Mouse (Mus musculus) heart, postnatal 4 days (tissue): ENCODE data around the gene Tap1. TPM values are rescaled to one million over a fixed set of nuclear protein-coding genes. Genes with fewer than 3 reads are reported as not detected.

Experiments used
- DNase-seq: peaks from one replicate; pipeline ENCODE4 v3.0.0; 2021
- total RNA-seq, 2 experiments: library from RNA; stranded (reverse); gene quantifications; 2 replicates each; pipeline ENCODE4 v1.2.3; 2021

Gene Tap1
- total RNA-seq, 2 experiments from 2014 or later: 4.8 to 5.4 TPM

DNA sequence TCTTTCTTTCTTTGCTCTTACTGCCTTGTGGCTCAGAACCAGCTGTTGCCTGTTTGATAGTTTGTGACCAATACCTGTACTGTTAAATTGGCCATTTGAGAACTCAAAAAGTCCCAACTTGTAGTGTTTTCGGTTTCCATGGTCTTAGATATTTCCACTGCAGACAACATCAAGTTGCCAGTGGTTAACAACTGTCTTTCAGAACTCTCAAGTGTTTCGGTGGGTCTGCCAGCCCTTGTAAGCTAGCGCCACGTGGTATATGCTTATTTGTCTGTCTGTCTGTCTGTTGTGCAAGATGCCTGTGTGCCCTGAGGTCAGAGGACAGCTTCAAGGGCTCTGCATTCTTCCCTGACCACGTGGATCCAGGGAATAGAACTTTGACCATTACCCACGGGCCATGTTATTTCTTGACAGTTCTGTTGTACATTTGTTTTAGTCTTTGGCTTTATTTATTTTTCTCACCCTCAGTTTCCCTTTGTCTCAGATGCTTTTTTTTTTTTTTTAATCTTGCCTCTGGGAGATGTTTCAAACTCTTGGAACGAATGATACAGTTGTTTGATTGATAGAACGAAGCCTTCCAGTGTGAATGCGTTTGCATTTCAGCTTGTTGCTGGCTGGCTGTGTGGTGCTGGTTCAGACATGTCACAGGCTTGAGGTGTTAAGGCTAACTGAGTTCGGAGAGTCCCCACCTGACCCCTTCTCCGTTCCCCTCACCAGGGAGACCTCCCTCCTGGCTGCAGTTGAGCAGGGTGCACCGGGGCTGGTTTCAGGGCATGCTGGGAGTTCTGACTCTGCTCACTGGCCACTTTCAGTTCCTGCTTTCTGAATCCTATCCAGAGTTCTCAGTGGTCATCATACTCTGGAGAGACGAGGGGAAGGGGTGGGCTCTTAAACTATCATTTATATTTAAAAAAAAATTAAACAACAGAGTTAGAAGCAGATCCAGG lies 7.2 kb upstream of the Tap1 start:
- no peak for DNase-seq

DNA sequence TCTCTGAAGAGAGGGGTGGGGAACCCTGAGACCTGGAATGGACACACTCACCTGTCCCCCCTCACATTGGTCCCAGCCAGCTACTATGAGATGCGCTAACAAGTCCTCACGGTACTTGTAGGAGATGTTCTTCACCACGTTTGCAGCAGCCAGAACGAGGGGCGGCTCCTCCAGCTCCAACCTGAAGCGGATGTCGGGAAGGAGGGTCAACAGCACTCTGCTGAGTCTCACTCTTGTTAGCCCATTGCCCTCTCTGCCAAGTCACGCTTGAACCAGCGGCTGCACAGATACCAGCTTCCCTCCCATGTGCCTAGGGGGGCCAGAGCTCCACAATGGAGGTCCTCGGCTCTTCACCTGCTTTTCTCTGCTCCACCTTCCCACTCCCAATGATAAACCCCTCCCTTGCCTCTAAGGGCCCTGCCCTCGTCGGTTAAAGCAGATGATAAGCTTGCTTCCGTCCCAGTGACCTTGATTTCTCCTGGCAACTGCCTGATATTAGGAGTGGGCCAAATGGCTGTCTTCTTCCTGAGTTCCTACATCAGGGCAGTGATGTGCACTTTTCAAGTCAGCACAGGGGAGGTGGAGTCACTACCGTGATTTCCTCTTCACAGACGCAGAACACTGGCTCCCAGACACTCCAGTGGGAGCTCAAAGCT lies 3.7 kb upstream of the Tap1 start:
- DNase-seq: no peak

DNA sequence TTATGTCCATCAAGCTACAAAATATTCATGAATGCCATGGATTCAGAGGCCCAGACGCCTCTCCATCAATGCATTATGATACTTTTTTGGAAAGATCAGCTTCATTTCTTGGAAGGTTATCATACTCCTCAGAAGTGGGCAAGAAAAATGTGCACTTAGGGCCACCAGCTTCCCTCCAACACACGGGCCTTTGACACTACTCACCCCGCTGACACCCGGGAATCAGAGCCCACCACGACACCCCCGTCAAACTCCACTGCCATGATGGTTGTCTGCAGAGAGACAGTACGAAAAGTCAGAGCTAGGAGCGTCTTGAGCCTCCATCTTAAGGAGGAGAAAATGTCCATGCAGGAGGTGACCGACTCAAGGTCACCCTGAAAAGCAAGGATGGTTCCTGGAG lies 1.8 kb upstream of the Tap1 start:
- DNase-seq: no peak

DNA sequence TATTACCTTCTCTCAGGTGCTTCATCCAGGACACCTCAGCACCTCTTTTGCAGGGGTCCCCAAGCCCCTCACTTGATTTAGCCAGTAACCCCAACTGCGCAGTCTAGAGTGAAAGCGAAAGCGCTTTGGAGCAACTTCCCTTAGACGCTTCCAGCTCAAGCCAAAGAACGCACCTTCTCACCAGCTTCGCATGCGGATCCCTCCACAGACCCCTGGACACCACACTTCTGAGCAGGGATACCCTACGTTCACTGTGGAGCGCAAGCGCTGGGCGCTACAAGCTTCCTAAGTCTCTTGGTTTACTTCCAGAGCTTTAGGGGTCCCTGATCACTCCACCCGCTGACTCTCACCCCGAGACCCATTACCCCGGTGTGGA lies 480 bp upstream of the Tap1 start:
- no peak for DNase-seq

DNA sequence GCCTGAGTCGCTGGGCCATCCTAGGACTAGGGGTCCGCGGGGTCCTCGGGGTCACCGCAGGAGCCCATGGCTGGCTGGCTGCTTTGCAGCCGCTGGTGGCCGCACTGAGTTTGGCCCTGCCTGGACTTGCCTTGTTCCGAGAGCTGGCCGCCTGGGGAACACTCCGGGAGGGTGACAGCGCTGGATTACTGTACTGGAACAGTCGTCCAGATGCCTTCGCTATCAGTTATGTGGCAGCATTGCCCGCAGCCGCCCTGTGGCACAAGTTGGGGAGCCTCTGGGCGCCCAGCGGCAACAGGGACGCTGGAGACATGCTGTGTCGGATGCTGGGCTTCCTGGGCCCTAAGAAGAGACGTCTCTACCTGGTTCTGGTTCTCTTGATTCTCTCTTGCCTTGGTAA lies 657 bp downstream of the Tap1 start:
- DNase-seq: peak; percentile 55

DNA sequence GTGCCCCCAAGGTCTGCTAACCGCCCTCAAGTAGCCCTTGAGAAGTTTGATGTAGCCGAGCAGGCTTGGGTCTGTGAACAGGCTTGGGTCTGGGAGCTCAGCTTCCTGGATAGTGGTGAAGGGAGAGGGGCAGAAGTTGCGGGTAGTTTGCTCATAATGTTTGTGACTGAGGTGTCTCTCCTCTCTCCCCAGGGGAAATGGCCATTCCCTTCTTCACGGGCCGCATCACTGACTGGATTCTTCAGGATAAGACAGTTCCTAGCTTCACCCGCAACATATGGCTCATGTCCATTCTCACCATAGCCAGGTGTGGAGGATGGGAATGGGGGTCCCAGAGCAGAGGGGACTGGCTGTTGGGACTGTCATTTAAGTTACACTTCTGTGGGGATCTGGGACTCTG lies 1.6 kb downstream of the Tap1 start:
- DNase-seq: no peak

DNA sequence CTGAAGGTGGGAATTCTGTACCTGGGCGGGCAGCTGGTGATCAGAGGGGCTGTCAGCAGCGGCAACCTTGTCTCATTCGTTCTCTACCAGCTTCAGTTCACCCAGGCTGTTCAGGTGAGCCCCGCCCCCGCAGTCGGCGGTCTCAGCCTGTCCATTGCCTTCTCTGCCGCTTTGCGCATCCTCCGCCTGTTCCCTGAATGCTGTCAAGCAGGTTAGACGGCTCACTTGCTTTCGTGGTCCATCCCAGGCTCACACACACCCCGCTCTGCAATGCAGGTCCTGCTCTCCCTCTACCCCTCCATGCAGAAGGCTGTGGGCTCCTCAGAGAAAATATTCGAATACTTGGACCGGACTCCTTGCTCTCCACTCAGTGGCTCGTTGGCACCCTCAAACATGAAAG lies 5.5 kb downstream of the Tap1 start:
- DNase-seq: no peak

DNA sequence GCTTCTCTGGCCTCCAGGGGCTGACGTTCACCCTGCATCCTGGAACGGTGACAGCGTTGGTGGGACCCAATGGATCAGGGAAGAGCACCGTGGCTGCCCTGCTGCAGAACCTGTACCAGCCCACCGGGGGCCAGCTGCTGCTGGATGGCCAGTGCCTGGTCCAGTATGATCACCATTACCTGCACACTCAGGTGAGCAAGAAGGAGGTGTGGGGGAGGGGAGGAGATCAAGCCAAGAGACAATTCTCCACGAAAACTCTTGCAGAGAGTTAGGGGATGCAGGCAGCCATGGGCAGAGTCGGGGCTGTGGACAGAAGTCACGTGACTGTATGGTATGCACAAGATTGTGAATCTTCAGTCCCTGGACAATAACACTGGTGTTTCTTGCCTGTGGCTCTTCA lies 6.1 kb downstream of the Tap1 start:
- DNase-seq: no peak

DNA sequence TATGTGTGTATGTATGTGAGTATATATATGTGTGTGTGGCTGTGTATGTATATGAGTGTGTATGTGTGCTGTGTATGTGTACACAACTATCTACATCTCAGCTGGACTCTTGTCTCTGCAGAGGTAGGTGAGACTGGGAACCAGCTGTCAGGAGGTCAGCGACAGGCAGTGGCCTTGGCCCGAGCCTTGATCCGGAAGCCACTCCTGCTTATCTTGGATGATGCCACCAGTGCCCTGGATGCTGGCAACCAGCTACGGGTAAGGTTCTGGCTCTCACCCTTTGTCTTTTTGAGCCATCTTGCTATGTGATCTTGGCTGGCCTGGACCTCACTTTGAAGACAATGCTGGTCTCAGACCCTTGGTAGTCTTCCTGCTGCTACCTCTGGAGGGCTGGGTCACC lies 7.4 kb downstream of the Tap1 start:
- no peak for DNase-seq

DNA sequence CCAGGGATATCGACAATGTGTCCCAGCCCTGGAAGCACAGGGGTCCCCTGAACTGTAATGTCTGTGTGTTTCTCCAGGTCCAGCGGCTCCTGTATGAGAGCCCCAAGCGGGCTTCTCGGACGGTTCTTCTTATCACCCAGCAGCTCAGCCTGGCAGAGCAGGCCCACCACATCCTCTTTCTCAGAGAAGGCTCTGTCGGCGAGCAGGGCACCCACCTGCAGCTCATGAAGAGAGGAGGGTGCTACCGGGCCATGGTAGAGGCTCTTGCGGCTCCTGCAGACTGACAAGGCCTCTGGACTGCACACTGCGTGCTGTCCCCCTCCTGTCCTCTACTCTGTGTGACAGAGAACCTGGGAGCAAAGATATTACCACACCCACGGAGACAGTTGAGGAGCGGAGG lies 9.1 kb downstream of the Tap1 start:
- no peak for DNase-seq

DNA sequence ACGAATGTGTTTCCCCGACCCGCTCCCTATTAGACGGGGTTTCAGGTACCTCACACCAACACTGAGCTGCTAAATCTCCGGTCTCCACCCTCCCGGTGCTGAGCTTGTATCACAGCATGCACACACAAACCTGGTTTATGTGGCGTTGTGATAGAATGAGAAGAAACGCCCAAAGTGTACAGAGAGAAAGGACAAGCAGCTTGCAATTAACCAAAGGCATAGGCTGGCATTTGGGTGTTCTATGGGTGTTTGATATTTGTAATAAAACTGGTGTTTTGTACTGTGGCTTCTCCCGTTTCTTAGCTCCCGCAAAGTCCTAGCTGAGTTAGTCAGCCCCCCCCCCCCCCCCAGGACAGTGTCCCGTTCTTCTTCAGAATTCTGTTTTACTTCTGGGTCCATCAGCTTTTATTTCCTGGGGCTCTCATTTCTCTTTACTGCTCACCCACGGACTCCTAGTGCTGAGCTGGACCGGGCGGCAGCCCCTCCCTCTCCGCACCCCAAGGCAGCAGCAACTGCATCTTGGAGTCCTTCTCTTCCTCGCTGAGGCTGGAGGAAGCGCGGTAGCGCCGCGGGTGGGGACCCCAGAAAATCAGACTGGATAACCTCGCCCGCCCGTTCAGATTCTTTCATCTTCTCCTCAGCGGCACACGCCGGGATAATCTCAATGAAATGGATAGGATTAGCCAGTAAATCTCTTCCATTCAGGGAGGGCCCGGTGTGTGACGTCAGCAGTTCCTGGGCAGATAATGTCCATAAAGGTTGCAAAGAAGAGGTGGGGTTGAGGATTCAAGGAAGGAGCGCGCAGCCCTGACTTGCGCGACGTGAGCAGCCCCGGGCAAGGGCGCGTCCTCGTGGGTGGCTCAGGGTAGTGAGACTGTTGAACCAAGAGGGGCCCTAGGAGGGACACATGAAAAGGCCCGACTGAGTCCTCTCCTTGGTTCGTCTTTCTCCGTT lies 9.9 kb downstream of the Tap1 start, which contains the start of gene Psmb8:
TSS of gene Psmb8 (plus strand) at position 781 of the 954 bp plus-strand sequence.
- DNase-seq: peak; percentile 92

DNA sequence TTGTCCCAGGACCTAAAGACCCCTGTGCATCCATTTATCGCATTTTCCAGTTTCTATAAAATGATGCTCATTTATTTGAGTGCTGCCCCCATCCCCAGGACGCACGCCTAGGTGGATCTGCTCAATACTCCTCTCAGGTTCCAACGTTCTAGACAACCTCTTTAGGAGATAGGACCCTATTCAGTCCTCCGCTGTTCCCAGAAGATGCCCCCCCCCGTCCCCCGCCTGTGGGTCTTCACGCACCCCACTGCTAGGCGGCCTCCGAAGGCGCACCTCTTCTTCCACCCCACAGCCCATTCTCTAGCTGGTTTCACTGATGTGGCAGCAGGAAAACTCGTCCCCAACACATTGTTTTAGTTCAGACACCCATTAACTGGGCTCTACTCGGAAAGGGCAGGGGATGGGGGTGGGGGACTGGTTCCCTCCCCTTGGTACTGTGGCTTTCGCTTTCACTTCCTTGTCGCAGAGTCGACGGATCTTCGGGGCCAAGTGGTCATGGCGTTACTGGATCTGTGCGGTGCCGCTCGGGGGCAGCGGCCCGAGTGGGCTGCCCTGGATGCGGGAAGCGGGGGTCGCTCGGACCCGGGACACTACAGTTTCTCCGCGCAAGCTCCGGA lies 10.7 kb downstream of the Tap1 start:
- peak; percentile 50 for DNase-seq

DNA sequence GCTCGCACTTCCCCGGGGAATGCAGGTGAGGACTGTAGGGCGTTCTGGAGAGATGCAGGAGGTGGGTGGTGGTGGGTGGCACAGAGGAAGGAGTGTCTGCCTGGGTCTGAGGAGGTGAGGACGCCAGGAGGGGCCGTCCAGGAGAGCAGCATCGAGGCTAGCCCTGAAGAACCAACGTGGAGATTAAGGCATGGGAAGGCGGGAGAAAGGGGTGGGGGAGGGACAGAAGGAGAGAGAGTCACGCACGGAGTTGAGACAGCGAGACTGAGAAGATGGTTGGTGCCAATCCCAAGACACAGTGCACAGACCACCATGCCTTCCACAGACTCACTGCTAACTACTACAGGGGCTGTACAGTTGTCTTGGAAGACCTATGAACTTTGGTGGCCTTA lies 11.2 kb downstream of the Tap1 start:
- no peak for DNase-seq

DNA sequence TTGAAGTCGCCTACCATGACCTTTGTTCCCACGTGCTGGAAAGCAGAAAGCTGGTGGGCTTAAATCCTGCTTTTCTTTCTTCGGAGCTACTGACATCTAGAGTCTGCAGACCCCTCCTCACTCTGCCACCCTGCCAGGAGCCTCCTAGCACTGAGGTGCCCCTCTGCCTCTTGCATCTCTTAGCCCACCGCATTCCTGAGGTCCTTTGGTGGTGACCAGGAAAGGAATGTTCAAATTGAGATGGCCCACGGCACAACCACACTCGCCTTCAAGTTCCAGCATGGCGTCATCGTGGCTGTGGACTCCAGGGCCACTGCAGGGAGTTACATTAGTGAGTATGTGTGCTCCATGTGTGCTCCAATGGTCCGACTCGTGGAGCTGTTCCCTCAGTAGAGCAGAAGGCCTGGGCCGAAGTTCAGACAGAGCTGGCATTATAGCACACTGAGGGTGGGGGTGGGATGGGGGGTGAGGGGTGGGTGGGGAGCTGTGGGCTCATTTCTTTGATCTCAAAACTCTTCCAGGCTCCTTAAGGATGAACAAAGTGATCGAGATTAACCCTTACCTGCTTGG lies 11.8 kb downstream of the Tap1 start:
- no peak for DNase-seq

DNA sequence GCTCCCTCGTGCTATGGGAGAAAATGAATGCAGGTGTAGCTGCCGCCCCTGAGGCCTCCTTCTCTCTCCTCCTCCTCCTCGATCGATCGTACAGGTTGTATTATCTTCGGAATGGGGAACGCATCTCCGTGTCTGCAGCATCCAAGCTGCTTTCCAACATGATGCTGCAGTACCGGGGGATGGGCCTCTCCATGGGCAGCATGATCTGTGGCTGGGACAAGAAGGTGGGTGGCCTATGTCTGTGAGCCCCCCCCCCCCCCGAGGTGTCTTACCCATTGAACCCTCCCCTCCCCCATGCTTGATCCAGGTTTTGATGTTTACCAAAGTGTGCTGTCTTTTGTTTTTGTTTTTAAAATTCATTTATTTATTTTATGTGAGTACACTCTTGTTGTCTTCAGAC lies 12.7 kb downstream of the Tap1 start:
- no peak for DNase-seq

DNA sequence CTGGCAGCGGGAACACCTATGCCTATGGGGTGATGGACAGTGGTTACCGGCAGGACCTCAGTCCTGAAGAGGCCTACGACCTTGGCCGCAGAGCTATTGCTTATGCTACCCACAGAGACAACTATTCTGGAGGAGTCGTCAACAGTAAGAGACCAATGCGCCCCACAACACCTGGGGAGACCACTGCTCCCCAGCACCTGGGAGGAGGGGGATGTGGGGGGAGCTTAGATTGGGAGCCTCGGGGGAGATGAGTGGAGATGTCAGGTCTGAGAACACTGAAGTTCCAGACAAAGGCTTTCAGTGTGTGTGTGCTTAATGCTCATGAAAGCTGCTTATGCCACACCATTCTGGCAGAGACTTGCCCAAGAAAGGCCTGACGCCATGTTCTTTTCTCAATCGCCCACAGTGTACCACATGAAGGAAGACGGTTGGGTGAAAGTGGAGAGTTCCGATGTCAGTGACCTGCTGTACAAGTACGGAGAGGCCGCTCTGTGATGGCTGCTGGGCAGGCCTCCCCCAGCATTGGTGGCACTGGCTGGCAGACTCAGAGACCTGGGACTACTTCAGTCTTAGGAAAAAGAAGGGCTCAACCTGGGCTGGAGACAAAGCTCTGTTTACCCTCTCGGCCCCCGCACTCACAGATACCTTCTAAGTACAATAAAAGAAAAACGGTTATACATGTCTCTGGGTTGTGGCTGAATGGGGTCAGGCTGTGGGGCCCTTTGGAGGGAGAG lies 13.6 kb downstream of the Tap1 start:
- DNase-seq: no peak

DNA sequence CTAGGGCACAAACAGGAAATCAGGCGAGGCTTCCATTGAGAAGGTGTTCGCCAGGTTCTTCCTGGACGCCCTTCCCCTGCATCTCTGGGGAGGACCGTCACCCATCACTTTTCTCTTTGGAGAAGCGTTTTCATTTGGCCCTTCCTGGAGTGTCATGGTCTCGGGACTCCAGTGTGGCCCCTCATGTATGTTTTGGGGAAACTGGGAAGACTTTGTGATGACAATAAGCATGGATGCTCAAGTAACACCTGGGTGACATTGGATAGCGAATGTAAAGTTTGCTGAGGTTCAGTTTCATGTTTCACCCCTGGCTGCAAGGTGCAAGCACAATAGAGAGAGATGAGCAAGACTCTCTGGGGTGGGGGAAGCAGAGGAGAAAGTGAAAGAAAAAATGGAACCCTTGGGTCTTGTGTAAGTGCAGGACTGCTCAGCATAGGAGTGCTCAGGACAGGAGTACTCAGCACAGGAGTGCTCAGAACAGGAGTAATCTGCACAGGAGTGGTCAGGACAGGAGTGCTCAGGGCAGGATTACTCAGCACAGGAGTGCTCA lies 14.2 kb downstream of the Tap1 start:
- no peak for DNase-seq

DNA sequence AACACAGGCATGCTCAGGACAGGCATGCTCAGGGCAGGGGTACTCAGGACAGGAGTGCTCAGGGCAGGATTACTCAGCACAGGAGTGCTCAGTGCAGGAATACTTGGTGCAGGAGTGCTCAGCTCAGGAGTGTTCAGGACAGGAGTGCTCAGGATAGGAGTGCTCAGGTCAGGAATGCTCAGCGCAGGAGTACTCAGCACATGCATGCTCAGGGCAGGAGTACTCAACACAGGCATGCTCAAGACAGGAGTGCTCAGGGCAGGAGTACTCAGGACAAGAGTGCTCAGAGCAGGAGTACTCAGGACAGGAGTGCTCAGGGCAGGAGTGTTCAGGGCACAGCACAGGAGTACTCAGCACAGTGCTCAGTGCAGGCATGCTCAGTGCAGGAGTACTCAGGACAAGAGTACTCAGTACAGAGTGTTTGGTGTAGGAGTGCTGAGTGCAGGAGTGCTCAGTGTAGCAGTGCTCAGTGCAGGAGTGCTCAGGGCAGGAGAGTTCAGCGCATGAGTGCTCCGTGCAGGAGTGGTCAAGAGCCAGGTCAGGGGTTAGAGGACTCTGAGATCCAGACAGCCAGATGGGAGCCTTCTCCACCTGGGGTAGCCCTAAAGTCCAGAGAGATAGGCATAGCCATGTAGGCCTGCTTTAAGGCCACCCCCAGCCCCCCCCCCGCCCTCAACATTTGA lies 15.5 kb downstream of the Tap1 start:
- DNase-seq: no peak

DNA sequence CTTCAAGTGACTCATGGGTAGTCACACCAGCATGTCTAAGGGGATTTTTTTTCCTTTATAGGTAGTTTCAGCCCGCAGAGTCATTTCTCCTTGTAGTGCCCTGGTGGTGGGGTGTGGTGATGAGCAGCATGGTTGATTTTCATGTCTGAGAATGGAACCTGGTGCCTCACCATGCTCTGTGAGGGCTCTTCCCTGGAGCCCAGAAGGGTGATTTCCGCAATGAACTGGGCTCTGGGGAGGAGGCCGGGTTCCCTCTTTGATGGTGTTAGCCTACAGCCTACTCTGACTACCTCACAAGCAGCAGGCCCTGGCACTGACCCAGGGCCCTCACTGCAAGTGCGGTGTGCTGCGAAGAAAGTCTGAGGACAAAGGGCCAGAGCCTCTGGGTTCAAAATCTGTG lies 16.1 kb downstream of the Tap1 start, which contains the start of gene Tap2:
TSS of gene Tap2 (plus strand) at position 84 of the 400 bp plus-strand sequence.
- DNase-seq: no peak

DNA sequence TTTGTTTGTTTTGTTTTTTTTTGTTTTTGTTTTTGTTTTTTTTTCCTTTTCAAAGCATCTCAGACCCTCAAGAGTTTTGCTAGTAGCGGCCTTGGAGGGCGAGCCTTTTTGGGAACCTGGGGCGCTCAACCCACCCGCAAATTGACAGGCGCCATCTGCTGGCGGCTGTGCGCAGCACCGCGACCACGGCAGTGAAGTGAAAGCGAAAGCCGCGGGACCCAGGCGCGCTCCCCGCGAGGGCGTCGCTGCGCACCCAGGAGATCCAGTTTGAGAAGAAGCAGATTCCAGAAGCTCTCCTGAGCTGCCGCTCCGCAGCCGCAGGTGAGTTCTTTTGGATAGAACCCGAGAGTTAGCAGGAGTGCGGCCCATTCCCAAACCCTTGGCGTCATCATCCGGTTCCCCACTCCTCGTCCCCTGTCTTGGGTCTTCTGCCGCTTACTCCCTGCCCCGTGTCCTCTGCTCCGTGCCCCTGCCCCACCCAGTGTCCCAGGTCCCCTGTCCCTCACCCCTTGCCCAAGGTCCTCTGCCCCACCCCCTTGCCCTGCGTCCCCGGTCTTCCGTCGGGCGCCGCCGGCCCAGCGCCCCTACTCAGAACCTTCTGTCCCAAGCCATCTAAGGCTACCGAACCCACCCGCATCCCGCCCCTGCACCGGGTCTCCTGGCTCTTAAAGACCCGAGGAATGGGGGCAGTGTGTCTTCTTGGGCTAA lies 17.1 kb downstream of the Tap1 start:
- peak; percentile 94 for DNase-seq
